Mouse (Mus musculus): ENCODE measurements at regions not wholly inside any gene's neighbourhood (a gene's known extent, or its start where the extent isn't known, plus 50 kb on each side); places are given as distances from the start of the nearest gene placed in this dataset.

DNA sequence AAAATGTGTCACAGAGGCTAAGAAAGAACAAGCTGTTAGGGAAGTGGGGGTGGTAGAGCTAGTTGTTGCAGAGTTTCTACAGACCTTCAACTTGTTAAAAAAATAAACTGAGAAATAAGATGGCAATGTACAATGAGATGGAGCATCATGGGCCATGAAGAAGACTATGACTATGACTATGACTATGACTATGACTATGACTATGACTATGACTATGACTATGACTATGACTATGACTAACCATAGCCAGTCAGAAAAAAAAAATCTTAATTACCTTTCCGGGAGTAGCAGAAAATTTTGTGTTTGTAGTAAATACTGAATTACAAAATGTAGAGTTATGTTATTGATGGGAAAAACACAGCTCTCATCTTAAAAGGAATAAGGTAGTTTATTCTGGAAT lies 203.2 kb downstream of the Calcrl start:
- no peak overlapping the region for H3K27ac ChIP-seq (ENCODE audit: low read length)
- WGBS, result 95% methylated on average over 1 of the region's 1 CpGs
- H3K4me3 ChIP-seq (ENCODE audit: low read length), result no peak overlapping the region
- no peaks in the 10 kb centered on the region for H3K9me3 ChIP-seq (ENCODE audit: low read length)
- H3K4me2 ChIP-seq (replicated peaks; ENCODE audit: low read depth, low read length), result no peak overlapping the region
- H3K36me3 ChIP-seq (ENCODE audit: insufficient read depth, low read length), result no peaks in the 10 kb centered on the region
- H3K27me3 ChIP-seq (ENCODE audit: insufficient read depth, low read length), result no peaks in the 10 kb centered on the region
- no peak overlapping the region for H3K9ac ChIP-seq (replicated peaks; ENCODE audit: low read length)
- no peaks in the 10 kb centered on the region for H3K4me1 ChIP-seq (ENCODE audit: insufficient read depth, low read length)
- no peak for ATAC-seq (ENCODE audit: low FRiP score, low TSS enrichment)

DNA sequence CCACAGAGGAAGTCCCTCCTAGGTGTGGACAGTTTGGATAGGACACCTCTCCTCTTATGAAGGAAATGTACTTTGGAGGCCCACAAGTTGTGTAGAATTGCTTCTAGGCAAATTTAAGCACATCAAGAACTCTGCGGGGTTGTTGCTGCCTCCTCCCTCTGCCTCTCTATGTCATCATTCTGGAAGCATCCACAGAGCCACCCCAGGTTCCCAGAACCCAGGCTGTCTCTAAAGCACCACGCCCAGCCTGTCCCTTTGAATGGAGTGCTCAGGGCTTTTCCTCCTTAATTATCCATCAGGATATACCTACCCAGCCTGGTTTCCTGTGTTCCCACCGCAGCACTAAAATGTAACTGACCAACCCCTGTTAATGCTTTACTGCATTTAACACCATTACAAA lies 195.4 kb downstream of the Calcrl start:
- no peak for ATAC-seq (ENCODE audit: low FRiP score, low TSS enrichment)
- Histone ChIP-seq H3K4me2 (replicated peaks; ENCODE audit: low read depth, low read length) (no peak overlapping the region), H3K27me3 (ENCODE audit: insufficient read depth, low read length) (no peaks in the 10 kb centered on the region), H3K9me3 (ENCODE audit: low read length) (no peaks in the 10 kb centered on the region), H3K4me1 (ENCODE audit: insufficient read depth, low read length) (no peaks in the 10 kb centered on the region), H3K9ac (replicated peaks; ENCODE audit: low read length) (no peak overlapping the region), H3K4me3 (ENCODE audit: low read length) (no peak overlapping the region), H3K27ac (ENCODE audit: low read length) (0 out of 2 replicates have a peak overlapping the region, but pooled peaks have one; percentile 5), H3K36me3 (ENCODE audit: insufficient read depth, low read length) (no peaks in the 10 kb centered on the region)
- 63% methylated on average over 3 of the region's 3 CpGs for WGBS

DNA sequence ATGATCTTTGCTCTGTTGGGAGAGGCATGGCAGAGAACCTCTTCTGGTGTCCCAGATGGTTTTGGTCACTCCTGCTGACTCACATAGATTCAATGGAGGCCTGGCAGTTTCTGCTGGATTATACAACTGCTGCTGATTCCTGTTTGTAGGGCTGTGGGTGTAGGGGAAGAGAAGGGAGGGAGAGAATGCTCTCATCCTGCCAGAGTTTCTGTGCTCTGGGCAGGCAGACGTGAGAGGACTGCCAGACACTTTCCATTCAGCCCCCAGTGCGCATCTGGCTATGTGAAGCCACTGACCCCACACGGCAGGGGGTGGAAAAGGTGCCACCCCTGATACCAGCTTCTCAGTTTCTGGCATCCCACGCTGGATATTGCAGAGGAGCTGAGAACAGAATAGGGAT lies 189.6 kb downstream of the Calcrl start:
- Histone ChIP-seq H3K9me3 (ENCODE audit: low read length) (no peaks in the 10 kb centered on the region), H3K4me2 (replicated peaks; ENCODE audit: low read depth, low read length) (no peak overlapping the region), H3K36me3 (ENCODE audit: insufficient read depth, low read length) (no peaks in the 10 kb centered on the region), H3K4me1 (ENCODE audit: insufficient read depth, low read length) (no peaks in the 10 kb centered on the region), H3K9ac (replicated peaks; ENCODE audit: low read length) (no peak overlapping the region), H3K27me3 (ENCODE audit: insufficient read depth, low read length) (no peaks in the 10 kb centered on the region), H3K4me3 (ENCODE audit: low read length) (no peak overlapping the region), H3K27ac (ENCODE audit: low read length) (no peak overlapping the region)
- WGBS, result 86% methylated on average over 4 of the region's 4 CpGs
- ATAC-seq (ENCODE audit: low FRiP score, low TSS enrichment), result no peak

DNA sequence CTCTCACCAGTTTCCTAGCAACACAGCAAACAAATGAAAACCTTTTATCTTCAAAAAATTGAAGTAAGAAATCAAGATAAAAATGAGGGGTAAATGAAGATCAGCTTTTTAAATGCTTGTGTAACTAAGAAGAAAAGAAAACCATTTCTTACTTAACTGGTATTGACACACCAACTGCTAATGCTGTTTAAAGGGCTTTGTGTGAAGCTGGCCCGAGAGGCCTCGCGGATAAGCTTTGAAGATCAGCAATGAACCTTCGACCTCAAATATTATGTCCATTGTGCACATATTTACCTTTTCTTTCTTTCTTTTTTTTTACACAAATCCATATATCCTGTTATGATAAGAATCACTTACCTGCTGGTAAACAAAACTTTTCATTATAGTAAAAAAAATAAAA lies 184.0 kb downstream of the Calcrl start:
- Histone ChIP-seq H3K9ac (replicated peaks; ENCODE audit: low read length) (no peak overlapping the region), H3K4me2 (replicated peaks; ENCODE audit: low read depth, low read length) (no peak overlapping the region), H3K27ac (ENCODE audit: low read length) (no peak overlapping the region), H3K9me3 (ENCODE audit: low read length) (no peaks in the 10 kb centered on the region), H3K4me1 (ENCODE audit: insufficient read depth, low read length) (no peaks in the 10 kb centered on the region), H3K36me3 (ENCODE audit: insufficient read depth, low read length) (no peaks in the 10 kb centered on the region), H3K27me3 (ENCODE audit: insufficient read depth, low read length) (no peaks in the 10 kb centered on the region), H3K4me3 (ENCODE audit: low read length) (no peak overlapping the region)
- WGBS, result 68% methylated on average over 4 of the region's 4 CpGs
- ATAC-seq (ENCODE audit: low FRiP score, low TSS enrichment), result no peak

DNA sequence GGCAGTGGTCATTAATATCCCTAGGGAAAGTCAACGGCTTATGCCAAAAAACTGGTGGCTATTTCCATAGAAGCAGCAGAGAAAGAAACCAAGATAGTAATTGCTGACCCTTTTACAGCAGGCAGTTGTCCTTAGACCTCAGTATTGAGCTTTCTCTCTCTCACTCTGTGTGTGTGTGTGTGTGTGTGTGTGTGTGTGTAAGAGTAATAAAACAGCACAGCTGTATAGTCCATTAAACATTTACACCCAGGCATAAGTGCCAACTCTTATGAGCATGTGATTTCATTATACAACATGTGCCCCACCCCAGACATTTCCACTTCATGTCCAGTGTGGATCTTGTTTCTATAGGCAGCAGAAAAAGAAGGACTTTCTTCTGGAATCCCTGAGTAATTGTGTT lies 183.2 kb downstream of the Calcrl start:
- no peaks in the 10 kb centered on the region for H3K27me3 ChIP-seq (ENCODE audit: insufficient read depth, low read length)
- no peaks in the 10 kb centered on the region for H3K36me3 ChIP-seq (ENCODE audit: insufficient read depth, low read length)
- 0 out of 2 replicates have a peak, but pooled peaks cover 2% of the 10 kb centered on the region for H3K4me1 ChIP-seq (ENCODE audit: insufficient read depth, low read length)
- no peak overlapping the region for H3K27ac ChIP-seq (ENCODE audit: low read length)
- H3K4me3 ChIP-seq (ENCODE audit: low read length), result no peak overlapping the region
- H3K4me2 ChIP-seq (replicated peaks; ENCODE audit: low read depth, low read length), result no peak overlapping the region
- H3K9me3 ChIP-seq (ENCODE audit: low read length), result no peaks in the 10 kb centered on the region
- WGBS, result 17% methylated on average over 1 of the region's 1 CpGs
- H3K9ac ChIP-seq (replicated peaks; ENCODE audit: low read length), result no peak overlapping the region
- no peak for ATAC-seq (ENCODE audit: low FRiP score, low TSS enrichment)

DNA sequence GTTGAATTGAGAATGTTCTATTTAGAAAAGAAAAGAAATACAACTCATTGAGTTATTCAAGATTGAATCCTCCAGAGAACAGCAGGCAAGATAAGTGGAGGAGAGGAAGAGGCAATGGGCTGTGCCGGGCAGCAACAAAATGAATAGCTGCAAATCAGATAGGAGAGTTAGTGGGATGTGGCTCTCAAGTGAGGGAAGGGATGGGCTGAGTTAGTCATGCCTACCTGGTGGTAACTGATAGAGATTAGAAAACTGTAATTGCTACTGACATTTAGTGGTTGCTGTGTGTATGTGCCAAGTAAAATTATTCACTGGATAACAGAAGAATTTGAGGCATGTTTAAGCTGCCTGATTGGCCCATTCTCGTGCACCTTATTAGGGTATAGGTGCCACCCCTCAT lies 179.3 kb downstream of the Calcrl start:
- no peak overlapping the region for H3K4me3 ChIP-seq (ENCODE audit: low read length)
- H3K9ac ChIP-seq (replicated peaks; ENCODE audit: low read length), result no peak overlapping the region
- H3K4me1 ChIP-seq (ENCODE audit: insufficient read depth, low read length), result 0 out of 2 replicates have a peak, but pooled peaks cover 2% of the 10 kb centered on the region
- no peak overlapping the region for H3K4me2 ChIP-seq (replicated peaks; ENCODE audit: low read depth, low read length)
- H3K27me3 ChIP-seq (ENCODE audit: insufficient read depth, low read length), result no peaks in the 10 kb centered on the region
- no peak overlapping the region for H3K27ac ChIP-seq (ENCODE audit: low read length)
- ATAC-seq (ENCODE audit: low FRiP score, low TSS enrichment), result no peak
- no peaks in the 10 kb centered on the region for H3K36me3 ChIP-seq (ENCODE audit: insufficient read depth, low read length)
- no peaks in the 10 kb centered on the region for H3K9me3 ChIP-seq (ENCODE audit: low read length)
- 76% methylated on average over 2 of the region's 2 CpGs for WGBS

DNA sequence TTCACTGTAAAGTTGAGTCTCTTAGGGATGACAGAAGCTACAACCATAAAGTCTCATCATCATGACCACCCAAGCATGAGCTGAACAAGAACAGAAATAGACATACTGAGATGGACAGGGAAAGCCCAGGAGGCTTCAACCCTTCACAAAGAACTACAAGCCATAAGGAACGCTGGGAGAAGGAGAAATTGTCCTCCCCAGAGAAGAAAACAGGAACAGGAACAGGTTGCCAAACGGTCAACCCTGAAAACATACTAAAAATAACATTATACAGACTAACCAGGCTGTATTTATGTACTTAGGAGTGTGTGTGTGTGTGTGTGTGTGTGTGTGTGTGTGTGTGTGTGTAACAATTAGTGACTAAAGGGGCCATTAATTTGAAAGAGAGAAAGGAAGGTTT lies 178.6 kb downstream of the Calcrl start:
- Histone ChIP-seq H3K27me3 (ENCODE audit: insufficient read depth, low read length) (no peaks in the 10 kb centered on the region), H3K36me3 (ENCODE audit: insufficient read depth, low read length) (no peaks in the 10 kb centered on the region), H3K4me3 (ENCODE audit: low read length) (no peak overlapping the region), H3K27ac (ENCODE audit: low read length) (no peak overlapping the region), H3K9me3 (ENCODE audit: low read length) (no peaks in the 10 kb centered on the region), H3K4me1 (ENCODE audit: insufficient read depth, low read length) (0 out of 2 replicates have a peak, but pooled peaks cover 2% of the 10 kb centered on the region), H3K4me2 (replicated peaks; ENCODE audit: low read depth, low read length) (no peak overlapping the region), H3K9ac (replicated peaks; ENCODE audit: low read length) (no peak overlapping the region)
- 51% methylated on average over 2 of the region's 2 CpGs for WGBS
- no peak for ATAC-seq (ENCODE audit: low FRiP score, low TSS enrichment)

DNA sequence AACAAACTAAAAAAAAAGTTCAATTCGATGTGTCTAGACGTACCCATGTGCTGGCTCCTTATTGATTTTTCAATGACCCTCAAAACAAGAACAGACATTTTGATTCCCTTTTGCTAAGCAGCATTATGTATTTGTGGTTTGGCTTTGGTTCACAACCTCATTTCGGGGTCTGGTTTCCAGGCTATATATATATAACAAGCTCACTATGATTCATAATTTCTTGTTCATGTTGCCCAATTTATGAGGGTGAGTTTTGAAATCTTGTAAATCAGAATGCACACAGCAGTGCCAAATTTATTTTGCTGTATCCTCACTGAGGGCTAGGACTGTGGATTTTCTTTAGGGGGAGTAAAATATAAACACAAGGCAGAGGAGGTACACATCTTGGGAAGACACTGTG lies 177.0 kb downstream of the Calcrl start:
- Histone ChIP-seq H3K4me3 (ENCODE audit: low read length) (no peak overlapping the region), H3K4me2 (replicated peaks; ENCODE audit: low read depth, low read length) (no peak overlapping the region), H3K27ac (ENCODE audit: low read length) (no peak overlapping the region), H3K9me3 (ENCODE audit: low read length) (no peaks in the 10 kb centered on the region), H3K36me3 (ENCODE audit: insufficient read depth, low read length) (no peaks in the 10 kb centered on the region), H3K9ac (replicated peaks; ENCODE audit: low read length) (no peak overlapping the region), H3K4me1 (ENCODE audit: insufficient read depth, low read length) (0 out of 2 replicates have a peak, but pooled peaks cover 2% of the 10 kb centered on the region), H3K27me3 (ENCODE audit: insufficient read depth, low read length) (no peaks in the 10 kb centered on the region)
- ATAC-seq (ENCODE audit: low FRiP score, low TSS enrichment), result no peak
- WGBS, result 83% methylated on average over 3 of the region's 3 CpGs

DNA sequence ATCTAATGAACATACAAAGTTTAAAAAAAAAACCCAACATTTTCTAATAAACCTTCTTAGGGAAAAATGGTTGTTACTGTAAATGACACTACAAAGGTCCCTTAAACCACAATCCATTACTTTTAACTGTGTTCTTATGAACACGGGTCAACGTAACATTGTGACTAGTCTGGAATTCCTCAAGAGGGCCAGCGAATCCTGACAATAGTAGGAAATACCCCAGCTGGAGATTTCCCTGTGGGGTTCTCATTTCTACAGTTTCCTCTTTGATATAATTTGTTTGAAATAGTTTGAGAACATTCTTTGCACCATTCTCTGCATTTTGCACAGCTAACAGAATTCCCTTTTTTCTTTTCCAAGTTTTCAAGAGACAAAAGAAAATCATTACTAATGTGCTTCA lies 175.3 kb downstream of the Calcrl start:
- H3K4me1 ChIP-seq (ENCODE audit: insufficient read depth, low read length), result 0 out of 2 replicates have a peak, but pooled peaks cover 2% of the 10 kb centered on the region
- H3K36me3 ChIP-seq (ENCODE audit: insufficient read depth, low read length), result no peaks in the 10 kb centered on the region
- no peaks in the 10 kb centered on the region for H3K27me3 ChIP-seq (ENCODE audit: insufficient read depth, low read length)
- no peak overlapping the region for H3K4me2 ChIP-seq (replicated peaks; ENCODE audit: low read depth, low read length)
- H3K4me3 ChIP-seq (ENCODE audit: low read length), result no peak overlapping the region
- H3K27ac ChIP-seq (ENCODE audit: low read length), result 0 out of 2 replicates have a peak overlapping the region, but pooled peaks have one; percentile 10
- 42% methylated on average over 3 of the region's 3 CpGs for WGBS
- ATAC-seq (ENCODE audit: low FRiP score, low TSS enrichment), result no peak
- no peaks in the 10 kb centered on the region for H3K9me3 ChIP-seq (ENCODE audit: low read length)
- no peak overlapping the region for H3K9ac ChIP-seq (replicated peaks; ENCODE audit: low read length)

DNA sequence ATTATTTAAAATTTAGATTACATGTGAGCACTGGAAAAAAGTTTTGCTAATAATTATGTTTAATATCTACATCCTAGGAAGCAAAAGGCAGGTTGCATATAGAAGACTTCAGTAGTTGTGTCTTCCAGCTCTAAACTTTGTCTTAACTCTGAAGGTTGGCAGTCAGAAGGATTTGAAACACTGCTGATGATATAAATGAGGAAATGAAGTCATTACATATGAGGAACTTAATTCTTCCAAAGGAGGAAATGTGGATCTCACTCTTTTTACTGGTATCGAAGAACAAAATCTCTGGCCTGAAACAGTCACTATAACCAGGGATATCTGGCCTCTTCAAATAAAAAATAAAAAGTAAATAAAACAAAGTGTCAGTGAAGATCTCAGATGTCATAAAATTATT lies 173.1 kb downstream of the Calcrl start:
- no peaks in the 10 kb centered on the region for H3K4me1 ChIP-seq (ENCODE audit: insufficient read depth, low read length)
- H3K9ac ChIP-seq (replicated peaks; ENCODE audit: low read length), result no peak overlapping the region
- H3K36me3 ChIP-seq (ENCODE audit: insufficient read depth, low read length), result no peaks in the 10 kb centered on the region
- 85% methylated on average over 1 of the region's 1 CpGs for WGBS
- no peaks in the 10 kb centered on the region for H3K9me3 ChIP-seq (ENCODE audit: low read length)
- ATAC-seq (ENCODE audit: low FRiP score, low TSS enrichment), result no peak
- no peak overlapping the region for H3K4me3 ChIP-seq (ENCODE audit: low read length)
- no peak overlapping the region for H3K27ac ChIP-seq (ENCODE audit: low read length)
- no peak overlapping the region for H3K4me2 ChIP-seq (replicated peaks; ENCODE audit: low read depth, low read length)
- no peaks in the 10 kb centered on the region for H3K27me3 ChIP-seq (ENCODE audit: insufficient read depth, low read length)

All from kidney, embryonic 16.5 days (tissue).